Comparison of ENCODE assay signal across 21 mouse cellular contexts in genomic region chr5:118118922-118119321, GRCm38 (mm10). TPM values are rescaled to one million over a fixed set of nuclear protein-coding genes. Genes with fewer than 3 reads are reported as not detected.
DNase-seq lines count a peak whose midpoint lies in the region; ATAC-seq and TF ChIP-seq lines count a peak whose summit lies in the region.
"Had no signal": no experiment of that assay in that cellular context is flagged by ENCODE, and none has a peak within 500 bp of the region (broad histone marks: within the 10 kb centered on the region; RNA-seq: fewer than 3 reads in every experiment).

No protein-coding gene starts in this region.

- no peaks in the 10 kb centered on the region for H3K27me3 ChIP-seq in forebrain, embryonic 15.5 days
- no peaks in the 10 kb centered on the region for H3K27me3 ChIP-seq in hindbrain, embryonic 11.5 days (ENCODE audit: control insufficient read depth, insufficient read depth, low read length)
- H3K27me3 ChIP-seq in limb, embryonic 13.5 days = no peaks in the 10 kb centered on the region
- no peaks in the 10 kb centered on the region for H3K27me3 ChIP-seq in heart, embryonic 10.5 days (ENCODE audit: insufficient read depth, poor library complexity, severe bottlenecking)
- H3K27me3 ChIP-seq: heart, embryonic 13.5 days; kidney, embryonic 15.5 days; liver, embryonic 12.5 days had no signal

- no peak for TF ChIP-seq CTCF in layer of hippocampus, adult 2 months (conservative IDR thresholded peaks at IDR 0.05)

- H3K4me3 ChIP-seq in layer of hippocampus, adult 2 months = no peak overlapping the region
- no peak overlapping the region for H3K4me3 ChIP-seq in forebrain, embryonic 15.5 days
- no peak overlapping the region for H3K4me3 ChIP-seq in hindbrain, embryonic 11.5 days (ENCODE audit: low read depth, low read length)
- no peak overlapping the region for H3K4me3 ChIP-seq in limb, embryonic 13.5 days
- no peak overlapping the region for H3K4me3 ChIP-seq in heart, embryonic 10.5 days
- H3K4me3 ChIP-seq: gastrocnemius, adult 2 months; heart, embryonic 13.5 days; kidney, embryonic 15.5 days; liver, embryonic 12.5 days had no signal

- H3K9me3 ChIP-seq in forebrain, embryonic 15.5 days = no peaks in the 10 kb centered on the region
- no peaks in the 10 kb centered on the region for H3K9me3 ChIP-seq in hindbrain, embryonic 11.5 days (ENCODE audit: control insufficient read depth, low read length)
- no peaks in the 10 kb centered on the region for H3K9me3 ChIP-seq in limb, embryonic 13.5 days
- no peaks in the 10 kb centered on the region for H3K9me3 ChIP-seq in heart, embryonic 10.5 days
- H3K9me3 ChIP-seq: heart, embryonic 13.5 days; kidney, embryonic 15.5 days; liver, embryonic 12.5 days had no signal

- DNase-seq in layer of hippocampus, adult 2 months (ENCODE audit: low spot score in 2 of 2) = no peak
- DNase-seq in layer of hippocampus, postnatal 25 days (ENCODE audit: extremely low spot score in 1 of 2, low spot score in 1 of 2) = no peak
- DNase-seq in hindbrain, embryonic 11.5 days (ENCODE audit: low spot score) = no peak
- DNase-seq in kidney, postnatal 10 days = no peak
- no peak for DNase-seq in layer of hippocampus, postnatal 10 days (ENCODE audit: low spot score in 2 of 2)
- no peak for DNase-seq in heart, embryonic 10.5 days (ENCODE audit: low spot score)
- DNase-seq: B cell, adult 2 months; cerebellum, adult 18-20 months; cerebellum, postnatal 36 days; gastrocnemius, adult 2 months; lung, embryonic 14.5 days; lung, postnatal 36 days; right cerebral cortex, adult 18-20 months; thymus, postnatal 25 days had no signal

- no peak for ATAC-seq in forebrain, embryonic 15.5 days (replicated peaks)
- ATAC-seq in hindbrain, embryonic 11.5 days (ENCODE audit: low FRiP score) = no peak
- ATAC-seq in limb, embryonic 13.5 days (ENCODE audit: low FRiP score, low read depth) = no peak
- ATAC-seq: liver, embryonic 12.5 days had no signal

- H3K4me1 ChIP-seq in forebrain, embryonic 15.5 days = peaks cover 44% of the 10 kb centered on the region
- H3K4me1 ChIP-seq in hindbrain, embryonic 11.5 days (replicated peaks; ENCODE audit: control insufficient read depth, insufficient read depth, low read length) = no peaks in the 10 kb centered on the region
- H3K4me1 ChIP-seq in limb, embryonic 13.5 days = peaks cover 36% of the 10 kb centered on the region
- H3K4me1 ChIP-seq in heart, embryonic 10.5 days = peaks cover 61% of the 10 kb centered on the region
- H3K4me1 ChIP-seq: liver, embryonic 12.5 days had no signal

- H3K27ac ChIP-seq in layer of hippocampus, adult 2 months = peak overlapping the region; percentile 8; the same call in 1 of the 2 replicates
- 0 out of 2 replicates have a peak overlapping the region, but pooled peaks have one; percentile 21 for H3K27ac ChIP-seq in forebrain, embryonic 15.5 days (replicated peaks)
- peak overlapping the region; percentile 59; the same call in 1 of the 2 replicates for H3K27ac ChIP-seq in hindbrain, embryonic 11.5 days (ENCODE audit: low read depth, low read length)
- peak overlapping the region; percentile 49; the same call in 1 of the 2 replicates for H3K27ac ChIP-seq in limb, embryonic 13.5 days
- no peak overlapping the region for H3K27ac ChIP-seq in heart, embryonic 10.5 days
- H3K27ac ChIP-seq: gastrocnemius, adult 2 months; heart, embryonic 13.5 days; kidney, embryonic 15.5 days; liver, embryonic 12.5 days had no signal

- 75% methylated on average over 5 of the region's 5 CpGs for WGBS in forebrain, embryonic 15.5 days
- WGBS in hindbrain, embryonic 11.5 days = 87% methylated on average over 5 of the region's 5 CpGs
- WGBS in limb, embryonic 13.5 days = 72% methylated on average over 5 of the region's 5 CpGs
- WGBS in heart, embryonic 10.5 days = 95% methylated on average over 5 of the region's 5 CpGs

- no peak overlapping the region for H3K9ac ChIP-seq in forebrain, embryonic 15.5 days (replicated peaks)
- peak overlapping the region; percentile 23; the same call in 1 of the 2 replicates for H3K9ac ChIP-seq in hindbrain, embryonic 11.5 days (ENCODE audit: low read depth, low read length)
- no peak overlapping the region for H3K9ac ChIP-seq in limb, embryonic 13.5 days
- H3K9ac ChIP-seq: heart, embryonic 13.5 days; kidney, embryonic 15.5 days; liver, embryonic 12.5 days; lung, embryonic 14.5 days had no signal

- H3K4me2 ChIP-seq in forebrain, embryonic 15.5 days (replicated peaks) = no peak overlapping the region
- no peak overlapping the region for H3K4me2 ChIP-seq in hindbrain, embryonic 11.5 days (replicated peaks; ENCODE audit: low read depth, low read length)
- no peak overlapping the region for H3K4me2 ChIP-seq in limb, embryonic 13.5 days (replicated peaks)
- H3K4me2 ChIP-seq: heart, embryonic 13.5 days; kidney, embryonic 15.5 days; liver, embryonic 12.5 days; lung, embryonic 14.5 days had no signal

- H3K36me3 ChIP-seq in forebrain, embryonic 15.5 days = no peaks in the 10 kb centered on the region
- no peaks in the 10 kb centered on the region for H3K36me3 ChIP-seq in hindbrain, embryonic 11.5 days (ENCODE audit: control insufficient read depth, insufficient read depth, low read length)
- H3K36me3 ChIP-seq in limb, embryonic 13.5 days = peaks cover 55% of the 10 kb centered on the region
- H3K36me3 ChIP-seq in heart, embryonic 10.5 days = peaks cover 27% of the 10 kb centered on the region

RNA-seq across cellular contexts. Expression of gene Fbxw8, which starts 36.3 kb away (rescaled TPM):
- 10 to 100 TPM; 33.0 to 36.4 TPM for total RNA-seq in layer of hippocampus, adult 2 months (2021)
- total RNA-seq in layer of hippocampus, postnatal 25 days (2021) = 10 to 100 TPM; 35.7 to 39.3 TPM
- polyA plus RNA-seq in forebrain, embryonic 15.5 days (2015; fragmentation: Nextera tagmentation; extraction: Ambion mirVana) = 22.3 and 25.2 TPM in 2 replicates
- 20.5 and 21.4 TPM in 2 replicates for polyA plus RNA-seq in hindbrain, embryonic 11.5 days (2014; fragmentation: Nextera tagmentation; extraction: Ambion mirVana)
- 29.0 and 30.1 TPM in 2 replicates for polyA plus RNA-seq in limb, embryonic 13.5 days (2015; fragmentation: Nextera tagmentation; extraction: Ambion mirVana)
- total RNA-seq in layer of hippocampus, postnatal 10 days (2021) = 10 to 100 TPM; 39.8 to 42.4 TPM
- 29.4 and 31.2 TPM in 2 replicates for polyA plus RNA-seq in heart, embryonic 10.5 days (2016; fragmentation: Nextera tagmentation; extraction: Ambion mirVana)

RNA-seq across cellular contexts. Expression of gene Hrk, which starts 45.5 kb away (rescaled TPM):
- total RNA-seq in layer of hippocampus, adult 2 months (2021) = 10 to 100 TPM; 35.1 to 38.4 TPM
- total RNA-seq in layer of hippocampus, postnatal 25 days (2021) = 10 to 100 TPM; 32.8 to 36.2 TPM
- 2.3 and 2.7 TPM in 2 replicates for polyA plus RNA-seq in forebrain, embryonic 15.5 days (2015; fragmentation: Nextera tagmentation; extraction: Ambion mirVana)
- 0.68 and 0.90 TPM in 2 replicates for polyA plus RNA-seq in hindbrain, embryonic 11.5 days (2014; fragmentation: Nextera tagmentation; extraction: Ambion mirVana)
- 0.10 and 0.17 TPM in 2 replicates for polyA plus RNA-seq in limb, embryonic 13.5 days (2015; fragmentation: Nextera tagmentation; extraction: Ambion mirVana)
- total RNA-seq in layer of hippocampus, postnatal 10 days (2021) = 10 to 100 TPM; 45.3 to 48.5 TPM
- polyA plus RNA-seq in heart, embryonic 10.5 days (2016; fragmentation: Nextera tagmentation; extraction: Ambion mirVana) = not detected in 2 replicates
- total RNA-seq: granulocyte monocyte progenitor cell, adult 5-6 weeks; megakaryocyte-erythroid progenitor cell, adult 5-6 weeks had no signal
- polyA plus RNA-seq: heart, embryonic 13.5 days; lung, embryonic 14.5 days had no signal
